Mouse (Mus musculus): ENCODE measurements around the gene Man1c1.

DNA sequence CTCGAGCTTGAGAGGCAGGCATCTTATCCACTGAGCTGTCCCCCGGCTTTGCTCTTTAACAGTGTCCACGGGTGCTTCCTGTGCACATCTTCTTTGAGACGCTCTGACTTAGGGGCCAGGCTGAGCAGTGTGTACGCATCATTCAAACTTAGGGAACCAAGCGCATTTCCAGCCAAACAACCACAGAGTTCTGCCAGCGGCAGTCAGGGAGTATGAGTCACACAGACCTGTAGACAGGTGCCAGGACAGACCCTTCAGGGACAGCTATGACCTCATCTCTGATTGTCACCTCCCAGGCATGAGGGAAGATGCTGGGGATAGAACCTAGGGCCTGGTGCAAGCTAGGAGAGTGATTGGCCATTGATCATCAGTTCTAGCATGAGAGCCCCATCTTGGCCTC lies 144.9 kb downstream of the Man1c1 start:
- TF ChIP-seq USF1 (IDR thresholded peaks at IDR 0.05; ENCODE audit: low read depth, low read length): no peak
- no peak for TF ChIP-seq GABPA (IDR thresholded peaks at IDR 0.05; ENCODE audit: insufficient replicate concordance, low read depth, low read length)
- TF ChIP-seq SIN3A (IDR thresholded peaks at IDR 0.05; ENCODE audit: low read length): no peak
- TF ChIP-seq E2F4 (IDR thresholded peaks at IDR 0.05; ENCODE audit: insufficient replicate concordance, low read depth, low read length): no peak
- TF ChIP-seq POLR2A (IDR thresholded peaks at IDR 0.05; ENCODE audit: low read depth, low read length): no peak
- TF ChIP-seq MAFK (IDR thresholded peaks at IDR 0.05; ENCODE audit: insufficient replicate concordance, low read length): no peak
- TF ChIP-seq RAD21 (IDR thresholded peaks at IDR 0.05; ENCODE audit: low read depth, low read length): no peak
- TF ChIP-seq ZC3H11A (IDR thresholded peaks at IDR 0.05; ENCODE audit: low read depth, low read length): no peak
